Mouse (Mus musculus): ENCODE data around the gene Relt.

The Relt gene

GRCm38 (mm10) chr7:100845026-100845400 lies 18.2 kb downstream of the Relt start:
- DNase-seq (ENCODE audit: low read depth, low spot score), result no peak

GRCm38 (mm10) chr7:100844385-100845025 lies 18.7 kb downstream of the Relt start:
- DNase-seq (ENCODE audit: low read depth, low spot score), result peak; percentile 12

DNA sequence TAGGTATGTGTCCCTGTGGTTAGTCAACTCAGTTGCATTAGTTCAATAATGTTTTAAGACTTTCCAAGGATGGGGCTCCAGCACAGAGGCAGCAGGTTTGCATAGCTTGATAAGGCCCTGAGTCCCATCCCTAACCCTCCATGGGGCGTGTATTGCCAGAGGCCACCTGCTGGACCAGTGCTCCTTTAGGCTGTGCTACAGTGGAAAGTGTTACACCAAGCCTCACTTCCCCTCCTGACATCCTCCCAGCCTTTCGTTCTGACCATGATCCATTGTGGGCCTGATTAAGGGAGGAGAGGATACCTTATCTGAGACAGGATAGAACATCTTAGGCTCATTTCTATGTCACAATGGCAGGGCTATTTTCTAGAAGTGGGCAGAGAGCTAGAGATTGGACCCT lies 19.4 kb downstream of the Relt start:
- no peak for DNase-seq (ENCODE audit: low read depth, low spot score)

DNA sequence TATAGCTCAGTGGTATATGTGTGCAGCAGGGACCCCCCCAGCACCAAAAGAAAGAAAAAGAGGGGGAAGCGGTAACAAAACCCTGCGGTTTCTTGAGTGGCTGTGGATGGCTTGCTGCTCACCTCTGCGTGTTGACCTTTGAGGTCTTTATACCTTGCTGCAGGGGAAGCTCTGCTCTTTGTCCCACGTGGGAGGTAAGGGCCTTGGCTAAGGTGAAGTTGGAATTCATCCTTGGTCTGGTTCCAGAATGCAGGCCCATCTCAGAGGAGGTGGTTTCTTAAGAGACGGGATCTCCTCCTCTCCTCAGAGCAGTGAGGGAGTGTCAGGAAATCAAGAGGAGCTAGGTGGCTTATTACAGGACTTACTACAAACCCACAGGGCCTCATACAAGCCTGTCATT lies 21.1 kb downstream of the Relt start:
- no peak for DNase-seq (ENCODE audit: low read depth, low spot score)

- no peak for DNase-seq (ENCODE audit: low read depth, low spot score)
These were observed 21.6 kb downstream of the Relt start for GRCm38 (mm10) chr7:100841608-100842007.

DNA sequence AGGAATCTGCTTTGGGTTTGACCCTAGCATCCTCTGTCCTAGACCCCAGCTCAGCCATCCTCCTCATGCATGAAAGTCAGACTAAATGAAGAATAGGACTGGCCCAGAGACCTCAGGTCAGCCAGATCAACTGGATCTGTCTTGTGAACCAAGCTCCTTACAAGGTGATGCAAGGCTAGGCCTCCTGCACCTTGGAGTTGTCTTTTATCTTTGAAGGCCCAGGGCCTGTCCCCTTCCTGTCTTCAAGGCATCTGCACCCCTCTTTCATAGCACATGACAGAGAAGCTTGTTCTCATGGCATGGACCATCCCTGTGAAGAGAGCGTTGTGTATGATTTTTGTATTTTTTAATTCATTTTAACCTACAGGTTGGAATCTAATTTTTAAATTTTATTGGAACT lies 22.3 kb downstream of the Relt start:
- no peak for DNase-seq (ENCODE audit: low read depth, low spot score)

DNA sequence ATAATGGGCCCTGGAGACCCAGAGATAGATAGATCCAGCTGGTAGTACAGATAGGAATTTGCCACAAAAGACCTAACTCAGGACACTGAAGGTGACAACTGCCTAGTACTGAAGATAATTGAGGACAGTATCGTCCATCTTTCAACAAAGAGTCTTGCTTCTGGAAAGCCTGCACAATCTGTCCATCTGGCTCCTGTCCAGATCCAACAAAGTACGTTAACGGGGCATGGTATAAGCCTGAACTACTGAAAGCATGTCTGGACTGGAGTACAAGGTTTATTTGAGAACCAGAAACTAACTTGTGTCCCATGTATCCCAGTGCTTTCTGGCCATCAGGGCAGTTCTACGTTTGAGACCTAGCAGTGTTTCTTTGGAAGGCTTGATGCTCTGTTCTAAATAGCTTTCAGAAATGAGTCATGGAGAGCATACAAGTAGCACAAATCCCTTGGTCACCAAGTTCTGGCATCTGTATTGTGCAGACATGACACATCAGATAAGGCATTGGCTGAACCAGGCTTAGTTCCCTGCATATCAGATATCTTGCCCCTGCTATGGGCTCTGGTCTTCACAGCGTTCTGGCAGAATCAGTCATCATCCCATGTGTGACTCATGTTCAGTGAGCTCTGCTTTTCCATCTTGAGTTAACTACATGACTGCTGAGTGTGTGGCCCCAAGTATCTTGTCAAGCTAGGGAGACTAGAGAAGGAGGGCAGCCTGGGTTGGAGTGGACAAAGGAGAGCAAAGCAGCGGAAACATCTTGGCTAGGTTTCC lies 23.4 kb downstream of the Relt start:
- peak; percentile 74 for DNase-seq (ENCODE audit: low read depth, low spot score)

- DNase-seq (ENCODE audit: low read depth, low spot score), result no peak
These were observed 25.5 kb downstream of the Relt start for GRCm38 (mm10) chr7:100837701-100838100.

- DNase-seq (ENCODE audit: low read depth, low spot score), result no peak
These were observed 26.6 kb downstream of the Relt start for GRCm38 (mm10) chr7:100836657-100837056.

- no peak for DNase-seq (ENCODE audit: low read depth, low spot score)
These were observed 27.5 kb downstream of the Relt start for GRCm38 (mm10) chr7:100835711-100836110.

GRCm38 (mm10) chr7:100835168-100835567 lies 28.1 kb downstream of the Relt start:
- no peak for DNase-seq (ENCODE audit: low read depth, low spot score)

DNA sequence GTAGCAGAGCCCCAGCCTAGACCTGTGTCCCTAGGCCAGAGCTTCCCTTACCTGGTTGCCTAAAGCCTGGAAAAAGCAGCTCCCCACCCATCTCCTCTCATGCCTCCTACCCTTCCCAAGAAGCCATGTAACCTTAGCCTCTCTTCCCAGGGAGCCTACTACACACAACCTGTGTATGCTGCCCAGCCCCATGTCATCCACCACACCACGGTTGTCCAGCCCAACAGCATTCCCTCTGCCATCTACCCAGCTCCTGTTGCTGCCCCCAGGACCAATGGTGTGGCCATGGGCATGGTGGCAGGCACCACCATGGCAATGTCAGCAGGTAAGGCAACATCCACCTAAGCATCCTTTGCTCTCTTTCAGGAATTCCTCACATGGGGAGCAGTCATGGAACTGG lies 29.4 kb downstream of the Relt start:
- no peak for DNase-seq (ENCODE audit: low read depth, low spot score)

GRCm38 (mm10) chr7:100828549-100828948 lies 34.7 kb downstream of the Relt start:
- peak; percentile 70 for DNase-seq (ENCODE audit: low read depth, low spot score)

GRCm38 (mm10) chr7:100824661-100825060 lies 38.6 kb downstream of the Relt start:
- peak; percentile 65 for DNase-seq (ENCODE audit: low read depth, low spot score)

DNA sequence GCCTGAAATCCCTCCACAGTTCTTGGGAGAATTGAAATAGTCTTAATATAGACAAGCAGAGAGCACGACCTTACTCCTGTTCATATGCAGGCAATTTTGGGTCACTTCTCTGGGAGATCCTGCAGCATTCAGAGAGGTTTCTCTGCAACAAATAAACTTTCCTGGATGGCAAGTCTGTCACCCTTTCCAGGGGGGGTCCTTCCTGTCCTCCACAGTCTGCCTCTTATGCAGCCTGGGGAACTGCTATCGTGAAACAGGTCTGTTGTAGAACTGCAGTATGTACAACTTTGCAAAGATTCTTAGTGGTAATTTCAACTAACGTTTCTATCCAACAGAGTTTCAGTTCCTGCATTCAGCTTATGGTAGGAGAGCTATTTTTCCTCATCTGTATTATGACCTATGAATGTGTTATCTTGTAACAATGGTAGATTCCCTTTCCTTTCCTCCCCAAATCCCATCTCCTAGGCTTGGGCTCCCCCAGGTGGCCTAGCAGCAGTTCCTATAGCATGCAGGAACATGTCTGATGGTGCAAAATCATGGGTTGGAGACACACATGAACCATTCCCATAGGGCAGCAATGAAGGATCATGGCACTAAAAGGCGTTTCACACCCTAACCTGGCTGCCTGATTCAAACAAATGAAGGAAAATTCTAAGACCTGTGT lies 44.7 kb downstream of the Relt start:
- DNase-seq (ENCODE audit: low read depth, low spot score), result peak; percentile 68

DNA sequence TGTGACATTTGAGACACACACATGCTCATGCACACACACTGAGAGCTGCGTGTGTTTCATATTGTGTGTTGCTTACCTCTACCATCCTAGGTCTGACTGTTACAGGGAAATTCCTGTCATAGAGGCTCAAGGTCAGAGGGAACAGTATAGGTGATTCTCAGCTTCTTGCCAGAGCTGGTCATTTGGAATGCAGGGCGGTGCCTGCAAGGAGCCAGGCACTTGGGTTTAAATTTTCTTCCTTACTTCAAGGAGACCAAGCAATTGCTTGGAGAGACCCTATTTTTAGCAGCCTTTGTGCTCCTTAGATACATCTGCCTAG lies 45.8 kb downstream of the Relt start:
- DNase-seq (ENCODE audit: low read depth, low spot score), result peak; percentile 61

DNA sequence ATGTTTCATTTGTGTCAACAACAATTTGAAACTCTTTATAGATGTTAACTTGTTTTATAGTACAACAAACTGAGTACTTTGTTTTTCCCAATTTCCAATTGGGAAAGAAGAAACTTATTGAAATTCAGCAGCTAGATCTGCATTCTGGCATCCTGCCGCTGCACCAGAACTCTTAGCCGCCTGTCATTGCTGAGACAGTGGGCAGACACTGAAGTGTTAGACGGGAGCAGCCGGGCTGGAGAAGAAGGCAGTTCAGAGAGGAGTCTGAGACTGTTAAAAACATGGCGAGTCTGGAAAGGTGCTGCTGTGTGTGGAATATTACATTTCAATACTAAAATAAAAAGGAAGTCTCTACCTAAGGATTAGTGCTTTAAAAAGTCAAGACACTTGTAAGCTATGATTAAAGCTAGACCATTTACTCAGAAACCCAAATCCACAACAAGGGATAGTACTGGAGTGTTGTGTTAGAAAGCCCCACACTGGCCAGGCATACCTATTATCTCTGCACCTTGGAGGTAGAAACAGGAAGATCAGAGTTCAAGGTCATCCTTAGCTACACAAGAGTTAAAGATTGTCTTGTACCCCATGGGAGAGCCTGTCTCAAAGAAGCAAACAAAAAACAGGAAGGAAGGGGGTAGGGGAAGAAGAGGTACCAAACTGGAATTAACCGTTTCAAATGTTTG lies 46.3 kb downstream of the Relt start:
- peak; percentile 84 for DNase-seq (ENCODE audit: low read depth, low spot score)

DNA sequence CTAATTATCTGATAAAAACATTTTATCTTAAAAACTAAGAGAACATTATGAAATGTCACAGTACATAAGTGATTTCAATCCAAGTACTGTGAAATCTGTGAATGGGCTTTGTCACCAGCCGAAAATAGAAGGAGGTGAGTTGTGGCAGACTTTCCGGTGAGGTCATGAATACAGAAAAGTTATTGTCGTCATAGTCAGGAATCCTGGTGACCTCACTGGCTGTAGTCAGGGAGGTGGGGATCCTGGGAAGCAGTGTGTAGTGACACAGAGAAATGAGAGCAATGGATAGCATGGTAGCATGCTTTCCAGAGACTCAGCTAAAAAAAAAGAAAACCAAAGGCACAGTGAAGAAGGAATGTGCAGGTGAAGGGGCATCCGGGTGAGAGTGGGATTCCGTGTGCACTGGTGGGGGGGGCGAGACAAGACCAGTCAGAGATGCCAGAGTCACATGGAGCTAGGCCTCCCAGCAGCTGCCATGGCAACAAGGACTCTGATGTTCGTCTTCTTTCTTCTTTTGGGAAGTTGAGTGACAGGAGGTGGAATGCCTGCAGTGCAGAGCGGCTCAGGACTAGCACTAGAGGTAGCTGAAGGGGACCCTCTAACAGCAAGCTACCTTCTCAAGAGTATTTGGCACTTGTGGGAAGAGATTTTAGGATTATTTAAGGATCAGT lies 47.2 kb downstream of the Relt start:
- peak; percentile 69 for DNase-seq (ENCODE audit: low read depth, low spot score)

- peak; percentile 58 for DNase-seq (ENCODE audit: low read depth, low spot score)
These were observed 50.6 kb downstream of the Relt start for GRCm38 (mm10) chr7:100812641-100813040.

DNA sequence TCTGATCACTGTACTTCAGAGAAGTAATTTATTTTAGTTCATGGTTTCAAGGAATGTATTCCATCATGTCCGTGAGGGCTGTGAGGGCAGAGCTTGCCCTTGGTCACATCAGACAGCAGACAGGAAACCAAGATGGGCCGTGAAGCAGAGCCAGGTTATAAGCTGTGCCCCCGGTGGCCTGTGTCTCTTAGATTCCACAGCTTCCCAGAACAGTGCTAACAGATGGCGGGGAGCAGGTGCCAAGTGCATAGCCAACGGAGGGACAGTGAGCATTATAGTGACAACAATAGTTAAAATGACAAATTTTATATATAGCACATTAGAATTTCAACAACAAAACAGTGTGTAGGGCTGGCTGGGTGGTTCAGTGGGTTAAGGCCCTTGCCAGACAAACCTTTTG lies 51.3 kb downstream of the Relt start:
- peak; percentile 93 for DNase-seq (ENCODE audit: low read depth, low spot score)

GRCm38 (mm10) chr7:100805391-100805790 lies 57.9 kb downstream of the Relt start:
- peak; percentile 72 for DNase-seq (ENCODE audit: low read depth, low spot score)

- DNase-seq (ENCODE audit: low read depth, low spot score), result peak; percentile 75
These were observed 64.4 kb downstream of the Relt start for GRCm38 (mm10) chr7:100798810-100799209.

All from brain, adult 2 months (tissue).